Mouse (Mus musculus) spleen, postnatal 14 days (tissue): ENCODE measurements around the gene Trdn.

Source experiments
- DNase-seq, 2 experiments: peaks; one replicate each; pipeline ENCODE4 v3.0.0; 2021 to 2022; ENCODE audit warnings: low spot score in 2 of 2

Trdn gene

DNA sequence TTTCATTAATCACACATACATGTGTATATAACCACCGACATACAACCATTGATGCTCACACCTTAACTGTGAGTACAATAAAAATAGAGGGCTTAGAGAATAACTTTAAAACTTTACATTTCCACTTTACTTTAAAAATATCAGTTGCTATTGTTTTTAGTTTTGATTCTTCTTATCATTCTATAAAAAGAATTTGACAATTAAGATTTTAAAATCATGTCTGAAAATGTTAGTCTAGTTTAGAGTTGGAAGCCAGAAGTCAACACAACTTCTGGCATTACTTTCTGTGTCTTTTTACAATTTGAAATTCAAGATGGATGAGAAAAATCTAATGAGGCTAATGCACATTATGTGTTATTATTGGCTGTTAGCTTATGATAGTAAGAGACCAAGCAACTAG lies at the start of gene Trdn:
Gene Trdn (plus strand): TSS at position 301 of the 400 bp plus-strand sequence.
- no peak for DNase-seq

DNA sequence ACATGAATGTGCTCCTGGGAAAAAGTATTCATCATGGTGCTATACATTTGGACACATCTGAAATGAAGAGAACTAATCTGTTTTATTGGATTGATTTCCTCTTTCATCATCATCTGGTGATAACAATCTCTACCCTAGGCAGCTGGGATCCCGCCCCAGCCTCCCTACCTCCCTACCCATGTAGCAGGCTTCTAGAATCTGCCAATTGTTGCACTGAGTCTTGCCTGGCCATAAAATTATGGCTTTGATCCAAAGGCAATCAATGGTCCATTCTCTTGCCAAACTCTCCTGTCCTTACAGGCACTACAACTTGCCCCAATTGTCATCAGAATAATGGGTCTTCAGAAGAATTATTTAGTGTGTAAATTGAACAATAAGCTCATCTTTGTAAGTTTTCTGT lies 19.6 kb upstream of the Trdn start:
- DNase-seq, result no peak

DNA sequence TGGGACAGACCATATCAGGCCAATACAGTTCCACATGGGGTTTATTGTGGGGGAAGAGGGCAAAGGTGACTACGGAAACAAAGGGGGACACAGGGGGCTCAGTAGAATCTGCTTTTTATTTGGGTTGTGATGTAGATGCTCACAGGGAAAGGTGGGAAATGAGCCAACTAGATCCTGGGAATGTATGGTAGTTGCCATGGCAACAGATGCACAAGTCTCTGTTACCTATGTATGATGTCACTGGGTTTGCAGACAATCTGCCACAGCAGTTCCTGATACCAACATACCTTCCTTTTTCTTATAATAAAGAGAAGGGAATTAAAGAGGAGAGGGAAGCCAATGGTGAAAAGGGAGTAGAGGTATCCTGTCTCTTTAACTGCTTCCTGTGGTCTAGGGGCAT lies 14.8 kb upstream of the Trdn start:
- DNase-seq, result no peak

DNA sequence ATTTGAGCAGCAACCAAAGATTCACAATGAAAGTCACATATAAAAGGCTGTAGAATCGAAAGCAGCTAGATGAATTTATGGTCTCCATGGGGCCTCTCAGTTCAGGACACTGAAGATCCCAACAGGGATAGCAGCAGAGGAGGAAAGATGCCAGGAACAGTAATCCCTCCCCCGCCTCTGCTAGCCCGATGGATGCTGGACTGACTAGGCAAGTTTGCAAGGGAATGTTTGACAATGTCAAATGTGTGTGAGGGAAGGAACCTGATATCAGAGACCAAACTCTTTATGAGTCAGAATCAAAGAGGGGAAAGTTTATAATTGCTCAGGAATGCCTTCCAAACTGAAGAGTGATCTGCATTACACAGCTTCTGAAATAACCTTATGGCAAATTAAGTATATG lies 7.2 kb upstream of the Trdn start:
- DNase-seq, result no peak

DNA sequence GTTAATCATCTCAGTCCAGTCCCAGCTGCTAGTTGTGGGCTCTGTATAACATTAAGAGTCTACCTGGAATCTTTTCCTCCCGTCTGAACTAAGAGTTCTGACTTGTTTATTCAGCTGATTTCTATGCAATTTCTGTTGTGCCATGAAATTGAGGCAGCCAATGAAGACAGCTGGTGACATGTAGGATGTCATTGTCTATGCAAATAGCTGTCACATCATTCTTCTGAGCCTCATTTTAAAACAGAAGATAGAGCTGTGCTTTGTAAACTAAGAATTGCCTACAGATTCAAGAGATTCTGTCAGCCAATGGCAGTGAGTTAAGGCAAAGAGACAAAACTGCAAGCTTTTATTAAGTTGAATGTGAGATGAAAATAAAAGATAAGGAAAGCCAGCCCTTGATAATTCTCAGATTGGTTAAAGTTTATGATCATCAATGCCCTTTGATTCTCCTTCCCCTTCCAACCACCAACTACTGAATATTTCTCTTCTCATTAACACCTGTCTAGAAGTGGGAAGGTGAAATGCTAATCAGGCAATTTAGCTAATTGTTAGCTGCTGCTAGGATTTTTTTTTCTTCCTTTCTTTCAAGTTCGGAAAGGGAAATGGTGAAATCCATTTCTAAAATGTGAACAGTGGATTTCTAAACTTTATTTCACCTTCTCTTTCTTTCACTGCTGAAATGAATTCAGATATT lies 1.9 kb downstream of the Trdn start:
- no peak for DNase-seq

DNA sequence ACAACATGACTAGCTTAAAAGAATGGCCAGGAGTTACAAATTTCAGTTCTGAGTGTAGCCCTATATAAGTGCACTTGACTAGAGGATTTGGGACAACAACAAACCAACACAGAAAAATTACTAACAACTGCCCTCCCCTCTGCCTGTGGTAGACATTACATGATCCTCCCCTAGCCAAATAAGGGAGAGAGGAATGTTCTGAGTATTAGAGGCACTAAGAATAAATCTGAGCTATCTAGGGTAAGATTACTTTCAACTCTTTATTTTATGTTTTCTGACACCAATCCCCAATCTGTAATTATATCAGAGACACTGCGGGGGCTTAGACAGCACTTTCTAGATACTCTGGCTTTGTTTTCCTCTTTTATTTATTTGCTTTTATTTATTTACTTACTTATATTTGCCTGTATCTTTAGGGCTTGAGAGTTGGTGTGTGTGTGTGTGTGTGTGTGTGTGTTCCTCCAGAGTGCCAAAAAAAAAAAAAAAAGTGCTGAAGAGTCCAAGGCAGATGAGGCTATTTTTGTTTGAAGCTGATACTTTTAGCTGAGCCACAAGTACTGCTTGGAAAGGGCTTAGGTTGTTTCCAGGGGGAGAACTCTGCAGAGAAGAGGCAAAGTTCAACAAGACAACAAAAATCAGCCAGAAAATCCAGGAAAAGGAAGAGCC lies 2.7 kb downstream of the Trdn start:
- DNase-seq, result no peak

DNA sequence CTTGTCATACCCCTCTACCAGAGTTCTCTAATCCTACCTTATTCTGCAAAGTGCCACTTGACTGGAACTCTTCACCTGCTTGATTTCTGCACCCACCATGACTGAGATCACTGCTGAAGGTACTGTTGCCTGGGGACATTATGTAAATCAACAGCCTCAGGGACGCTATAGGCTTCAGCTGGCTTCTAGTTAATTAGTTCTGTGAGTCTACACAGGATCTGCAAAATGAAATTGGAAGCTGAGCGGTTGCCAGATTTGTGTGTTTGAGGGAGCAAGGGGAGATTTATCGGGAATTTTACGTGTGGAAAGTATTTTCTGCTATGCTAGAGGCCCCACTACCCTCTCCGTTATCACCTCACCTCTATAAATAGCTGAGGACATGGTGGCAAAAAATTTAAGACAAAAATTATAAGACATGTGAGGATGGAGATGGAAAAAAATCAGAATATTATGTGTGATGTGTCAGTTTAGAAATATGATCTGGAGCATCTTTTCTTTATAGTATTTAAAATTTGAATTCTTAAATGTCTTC lies 3.3 kb downstream of the Trdn start:
- no peak for DNase-seq

DNA sequence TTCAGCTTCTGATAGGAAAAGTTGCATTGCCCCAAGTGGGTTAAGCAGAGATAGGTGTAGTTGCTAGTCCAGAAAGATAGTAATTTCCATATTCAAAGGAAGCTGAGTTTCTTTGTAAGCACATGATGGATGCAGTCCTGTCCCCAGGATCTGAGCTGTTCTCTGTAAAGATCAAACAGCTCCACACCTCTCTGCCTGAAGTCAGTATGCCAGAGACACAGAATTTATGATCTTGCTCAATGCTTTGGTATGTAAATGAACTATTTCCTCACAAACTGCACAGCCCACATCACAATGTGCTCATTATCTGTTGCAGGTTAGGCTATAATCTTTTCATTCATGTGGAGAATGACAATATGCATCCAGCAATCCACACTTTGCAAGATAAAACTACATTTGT lies 8.0 kb downstream of the Trdn start:
- DNase-seq, result no peak

DNA sequence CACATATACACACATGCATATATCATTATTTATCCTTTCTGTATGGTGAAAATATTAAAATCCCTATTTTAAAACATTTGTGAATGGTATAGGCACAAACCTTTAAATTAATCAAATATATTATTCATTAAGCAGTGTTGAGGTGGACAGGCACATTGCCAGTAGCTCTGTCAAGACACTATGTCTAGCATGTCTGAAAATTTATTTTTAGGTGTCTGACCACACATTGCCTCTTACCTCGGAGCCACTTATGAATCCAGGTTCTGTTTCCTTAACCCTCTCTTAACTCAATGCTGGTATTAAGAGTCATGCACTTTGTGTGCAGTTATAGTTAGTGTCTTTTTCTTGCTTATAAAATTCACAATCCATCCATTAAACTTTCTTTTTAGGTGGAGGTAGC lies 12.0 kb downstream of the Trdn start:
- DNase-seq, result no peak

DNA sequence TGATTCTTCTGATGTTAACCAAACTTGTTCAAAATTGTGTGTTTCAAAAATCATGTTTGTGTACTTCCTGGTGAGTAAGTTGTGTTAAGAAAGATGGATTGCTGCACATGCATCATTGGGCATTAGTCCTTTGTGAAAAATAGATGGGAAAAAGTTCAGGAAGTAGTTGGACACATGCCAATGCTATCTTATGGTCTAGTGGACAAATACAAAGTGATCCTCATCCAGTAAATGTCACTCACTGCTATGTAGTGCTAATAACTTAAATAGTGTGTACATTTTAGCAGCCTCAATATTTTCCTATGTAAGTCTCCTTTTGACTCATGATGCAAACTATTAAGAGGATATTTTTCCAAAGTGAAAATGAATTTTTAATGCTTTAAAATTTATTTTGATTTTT lies 27.6 kb downstream of the Trdn start:
- no peak for DNase-seq

DNA sequence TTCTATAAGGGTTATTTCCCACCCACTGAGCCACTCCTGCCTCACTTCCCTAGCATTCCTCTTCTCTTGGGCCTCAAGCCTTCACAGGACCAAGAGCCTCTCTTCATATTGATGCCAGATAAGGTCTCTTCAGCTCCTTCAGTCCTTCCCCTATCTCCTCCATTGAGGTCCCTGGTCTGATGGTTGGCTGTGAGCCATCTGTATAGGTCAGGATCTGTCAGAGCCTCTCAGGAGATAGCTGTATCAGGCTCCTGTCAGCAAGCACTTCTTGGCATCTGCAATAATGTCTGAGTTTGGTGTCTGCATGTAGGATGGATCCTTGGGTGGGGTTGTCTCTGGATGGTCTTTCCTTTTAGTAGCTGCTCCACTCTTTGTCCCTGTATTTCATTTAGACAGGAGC lies 42.7 kb downstream of the Trdn start:
- no peak for DNase-seq

DNA sequence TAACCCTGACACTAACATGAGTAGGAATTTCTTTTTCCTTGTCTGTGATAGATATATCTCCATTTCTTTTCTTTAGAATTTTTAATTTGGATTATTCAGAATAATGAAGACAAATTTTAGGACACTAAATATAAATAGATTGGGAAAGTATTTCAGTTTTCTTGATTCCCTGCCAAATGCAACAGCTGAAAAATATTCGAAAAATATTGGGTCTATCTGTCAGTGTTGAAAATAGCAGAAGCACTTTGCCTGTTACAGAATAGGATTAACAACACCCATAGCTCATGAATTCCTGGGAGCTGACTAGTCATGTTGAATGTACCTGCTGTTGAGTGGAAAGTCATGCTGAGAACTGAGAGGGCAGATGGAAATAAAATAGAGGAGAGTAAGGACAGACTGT lies 64.6 kb downstream of the Trdn start:
- DNase-seq, result no peak

DNA sequence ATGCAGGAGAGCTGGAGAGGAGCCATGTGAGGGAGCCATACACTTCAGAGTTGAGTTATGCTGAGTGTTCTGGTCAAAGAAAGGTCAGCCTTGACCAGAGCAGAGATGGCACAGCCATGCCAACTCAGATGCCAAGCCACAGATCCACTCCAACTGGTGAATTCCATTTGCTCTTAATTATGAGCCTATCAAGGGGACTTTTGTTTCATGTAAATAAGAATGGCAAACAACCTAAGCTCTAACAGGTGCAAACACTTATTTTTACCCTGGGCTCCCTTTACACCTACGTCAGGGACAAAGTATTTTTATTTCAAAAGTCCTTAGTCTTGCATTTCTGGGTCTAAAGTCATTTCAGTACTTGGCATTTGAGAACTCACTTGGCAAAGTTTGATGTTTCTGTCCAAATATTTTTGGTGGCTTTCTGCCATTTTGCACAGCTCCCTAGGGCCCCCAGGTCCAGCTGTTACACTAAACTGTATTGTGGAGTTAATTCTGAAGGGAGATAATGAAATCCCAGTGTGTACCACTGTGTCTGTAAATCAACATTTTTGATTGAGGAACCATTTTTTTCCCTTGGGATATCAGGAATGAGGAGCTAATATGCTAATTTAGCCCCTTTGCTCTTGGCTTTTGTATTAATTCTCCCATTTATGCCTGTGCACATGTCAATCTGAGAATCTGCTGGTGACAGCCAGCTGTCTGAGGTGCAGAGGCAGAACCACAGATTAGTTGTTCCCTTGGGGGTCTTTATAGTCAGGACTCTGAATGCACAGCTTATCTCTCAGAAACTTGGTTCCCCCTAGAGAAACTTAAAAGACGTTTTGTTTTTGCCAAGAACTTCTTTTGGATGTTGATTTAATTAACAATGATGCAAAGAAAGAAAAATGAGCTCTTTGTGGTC lies 99.6 kb downstream of the Trdn start:
- no peak for DNase-seq

DNA sequence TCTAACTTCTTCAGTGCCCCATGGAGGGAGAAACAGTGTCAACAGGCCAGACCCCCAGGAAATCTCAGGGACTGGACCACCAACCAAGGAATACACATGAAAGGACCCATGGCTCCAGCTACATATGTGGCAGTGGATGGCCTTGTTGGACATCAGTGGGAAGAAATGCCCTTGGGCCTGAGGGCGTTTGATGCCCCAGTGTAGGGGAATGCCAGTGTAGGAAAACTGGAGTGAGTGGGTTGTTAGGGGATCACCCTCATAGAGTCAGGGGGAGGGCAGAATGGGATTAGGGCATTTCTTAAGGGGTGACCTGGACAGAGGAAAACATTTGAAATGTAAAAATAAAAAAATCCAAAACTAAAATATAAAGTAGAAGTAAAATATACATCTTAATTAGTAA lies 108.7 kb downstream of the Trdn start:
- DNase-seq, result no peak

DNA sequence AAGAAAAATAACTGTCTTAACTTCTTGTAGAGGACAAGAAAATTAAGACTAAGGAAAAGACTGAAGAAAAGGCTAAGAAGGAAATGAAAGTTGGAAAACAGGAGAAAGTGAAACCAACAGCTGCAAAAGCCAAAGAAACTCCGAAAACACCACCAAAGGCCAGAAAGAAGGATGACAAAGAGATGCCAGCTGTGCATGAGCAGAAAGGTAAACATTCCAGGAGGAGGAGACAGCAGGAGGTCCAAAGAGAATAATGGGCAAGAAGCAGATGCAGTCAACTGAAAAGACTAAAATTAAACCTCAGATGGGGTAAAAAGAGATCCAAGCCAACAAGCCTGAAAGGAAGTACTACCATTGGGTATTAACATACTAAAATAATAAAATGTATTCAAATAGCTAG lies 115.6 kb downstream of the Trdn start:
- no peak for DNase-seq

DNA sequence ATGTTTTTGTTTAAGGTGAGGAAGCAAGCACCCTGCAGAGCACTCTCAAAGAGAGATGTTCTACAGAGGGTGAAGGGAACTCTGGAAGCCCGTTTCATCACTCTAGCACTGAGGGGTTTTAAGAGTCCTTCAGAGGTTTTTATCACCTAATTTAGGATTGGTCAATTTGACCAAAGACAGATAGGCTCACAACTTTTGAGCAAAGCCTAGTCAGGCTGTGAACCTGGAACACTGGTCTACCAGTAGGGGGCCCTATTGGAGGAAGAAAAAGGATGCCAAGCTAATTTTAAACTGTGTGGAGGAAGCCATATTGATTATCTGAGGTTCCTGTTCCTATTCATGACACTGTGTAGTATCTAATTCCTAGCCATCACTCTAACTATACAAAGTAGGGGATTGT lies 117.9 kb downstream of the Trdn start:
- DNase-seq, result no peak

DNA sequence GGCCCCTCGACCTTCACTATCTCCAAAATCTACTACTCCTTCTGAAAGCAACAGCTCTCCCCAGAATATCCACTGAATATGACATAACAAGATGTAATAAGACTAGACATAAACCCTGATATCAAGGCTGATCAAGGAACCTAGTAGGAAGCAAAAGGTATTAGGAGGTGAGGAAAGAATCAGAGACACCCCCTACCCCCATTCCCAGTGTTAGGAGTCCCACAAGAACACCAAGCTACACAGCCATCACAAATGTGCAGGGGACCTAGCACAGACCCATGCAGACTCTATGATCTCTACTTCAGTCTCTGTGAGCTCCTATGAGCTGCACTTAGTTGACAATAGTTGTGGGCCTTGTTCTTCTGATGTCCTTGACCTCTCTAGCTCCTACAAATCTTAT lies 130.1 kb downstream of the Trdn start:
- no peak for DNase-seq

DNA sequence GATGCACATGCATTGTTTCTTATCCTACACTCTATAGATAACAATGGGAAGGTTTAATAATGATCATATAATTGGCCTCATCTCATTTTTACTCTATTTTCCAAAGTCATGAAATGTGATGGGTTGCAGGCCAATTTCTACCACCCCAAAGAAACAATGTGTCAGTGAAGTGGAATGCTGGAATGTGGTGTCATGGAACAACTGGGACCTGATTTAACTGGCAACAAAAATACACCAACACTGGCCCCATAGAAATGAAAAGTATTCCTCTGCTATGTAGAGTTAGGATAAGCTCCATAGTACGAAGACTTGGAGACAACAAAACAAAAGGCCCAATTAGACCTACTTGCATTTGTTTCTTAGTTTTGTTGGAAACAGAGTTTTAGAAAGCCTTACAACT lies 173.6 kb downstream of the Trdn start:
- no peak for DNase-seq

DNA sequence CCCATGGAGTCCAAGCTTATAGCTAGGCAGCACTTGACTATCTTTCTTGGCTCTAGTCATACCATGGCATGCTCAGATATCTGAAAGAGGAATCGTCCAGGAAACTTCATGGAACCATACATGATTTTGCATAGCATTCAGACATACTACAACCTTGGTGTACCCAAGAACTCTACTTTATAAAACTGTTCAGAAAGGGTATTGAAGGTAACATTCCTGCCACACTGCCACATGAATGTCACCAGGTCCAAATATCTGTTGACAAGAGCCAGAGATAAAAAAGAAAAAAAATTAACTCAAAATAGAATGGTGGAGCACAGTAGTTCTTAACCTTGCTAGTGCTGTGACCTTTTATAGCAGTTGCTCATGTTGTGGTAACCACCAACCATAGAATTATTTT lies 175.8 kb downstream of the Trdn start:
- DNase-seq, result no peak

DNA sequence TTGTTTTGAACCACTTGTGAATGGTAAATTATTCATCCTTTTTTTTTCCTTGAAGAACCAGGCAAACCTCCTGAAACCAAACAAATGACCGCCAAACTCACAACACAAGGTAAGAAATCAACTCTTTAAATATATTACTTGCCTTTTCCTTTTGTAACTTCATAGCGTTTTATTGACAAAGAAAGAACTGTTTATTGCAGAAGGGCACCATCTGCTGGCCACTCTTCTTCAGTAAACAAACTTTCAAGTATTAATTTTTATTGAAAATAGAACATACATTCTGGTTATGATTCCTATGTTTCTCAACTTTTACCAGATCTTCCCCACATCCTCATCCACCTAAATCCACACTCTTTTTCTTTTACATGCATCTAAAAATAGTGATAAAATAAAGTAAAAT lies 224.6 kb downstream of the Trdn start:
- DNase-seq, result no peak

DNA sequence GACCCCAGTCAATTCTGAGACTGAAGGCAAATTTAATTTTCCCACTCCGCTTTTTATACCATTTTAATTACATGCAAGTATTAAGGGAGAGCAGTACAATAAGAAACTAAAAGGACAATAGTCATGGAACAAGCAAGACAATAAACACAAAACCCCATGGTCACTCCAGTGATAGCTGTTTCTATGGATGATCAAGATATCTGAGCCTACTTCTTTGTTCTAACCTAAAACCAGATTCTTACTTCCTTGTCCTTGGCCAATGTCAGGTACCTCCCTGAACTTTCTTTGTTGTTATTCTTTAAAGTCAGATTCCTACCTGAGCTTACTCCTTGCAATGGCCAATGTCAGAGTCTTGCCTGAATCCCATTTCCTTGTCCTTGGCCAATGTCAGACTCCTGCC lies 272.7 kb downstream of the Trdn start:
- DNase-seq, result no peak

DNA sequence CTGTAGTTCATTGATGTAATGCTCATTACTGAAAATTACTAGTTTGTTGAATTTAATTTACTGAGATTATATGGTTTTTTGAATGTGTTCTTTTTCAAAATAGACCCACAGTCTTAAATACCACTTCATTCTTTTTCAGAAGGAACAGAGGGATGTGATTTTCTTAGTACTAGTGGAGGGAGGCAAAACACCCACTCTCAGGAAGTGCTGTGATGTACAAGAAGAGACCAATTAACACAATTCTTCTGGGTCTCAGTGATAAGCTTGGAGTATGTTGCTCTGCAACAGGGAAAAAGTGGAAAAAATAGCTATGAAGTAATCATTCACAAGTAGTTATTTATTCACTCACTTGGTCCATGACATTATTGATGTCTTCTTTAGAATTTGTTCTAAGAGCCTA lies 286.2 kb downstream of the Trdn start:
- no peak for DNase-seq

DNA sequence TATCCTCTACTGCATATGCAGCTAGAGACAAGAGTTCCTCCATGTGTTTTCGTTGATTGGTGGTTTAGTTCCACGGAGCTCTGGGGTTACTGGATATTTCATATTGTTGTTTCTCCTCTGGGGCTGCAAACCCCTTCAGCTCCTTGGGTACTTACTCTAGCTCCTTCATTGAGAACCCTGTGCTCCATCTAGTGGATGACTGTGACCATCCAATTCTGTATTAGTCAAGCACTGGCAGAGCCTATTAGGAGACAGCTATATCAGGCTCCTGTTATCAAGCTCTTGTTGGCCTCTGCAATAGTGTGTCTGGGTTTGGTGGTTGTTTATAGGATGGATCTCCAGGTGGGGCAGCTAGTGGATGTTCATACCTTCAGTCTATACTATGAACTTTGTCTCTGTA lies 290.2 kb downstream of the Trdn start:
- DNase-seq, result no peak
